Mouse (Mus musculus): ENCODE measurements at regions not wholly inside any gene's neighbourhood (a gene's known extent, or its start where the extent isn't known, plus 50 kb on each side); places are given as distances from the start of the nearest gene placed in this dataset.
"Not testable (repeated sequence)": the region's sequence is repeated elsewhere in the genome, so short reads cannot be mapped to it uniquely, and the experiment has no call there.

- DNase-seq (ENCODE audit: low spot score), result no peak
Observed at GRCm38 (mm10) chr3:7079073-7079472, 458.8 kb upstream of the 1700008P02Rik start.

GRCm38 (mm10) chr3:7076850-7077249 lies 456.6 kb upstream of the 1700008P02Rik start:
- peak; percentile 9 for DNase-seq (ENCODE audit: low spot score)

GRCm38 (mm10) chr3:7074488-7074887 lies 454.2 kb upstream of the 1700008P02Rik start:
- DNase-seq (ENCODE audit: low spot score), result no peak

- DNase-seq (ENCODE audit: low spot score), result no peak
Observed at GRCm38 (mm10) chr3:7041372-7042057, 421.3 kb upstream of the 1700008P02Rik start.

- no peak for DNase-seq (ENCODE audit: low spot score)
Observed at GRCm38 (mm10) chr3:7035833-7036232, 415.6 kb upstream of the 1700008P02Rik start.

- DNase-seq (ENCODE audit: low spot score), result peak; percentile 62
Observed at GRCm38 (mm10) chr3:7027845-7028244, 407.6 kb upstream of the 1700008P02Rik start.

GRCm38 (mm10) chr3:7014345-7014973 lies 394.2 kb upstream of the 1700008P02Rik start:
- no peak for DNase-seq (ENCODE audit: low spot score)

GRCm38 (mm10) chr3:7013516-7013915 lies 393.3 kb upstream of the 1700008P02Rik start:
- no peak for DNase-seq (ENCODE audit: low spot score)

GRCm38 (mm10) chr3:7010294-7011087 lies 390.2 kb upstream of the 1700008P02Rik start:
- peak; percentile 14 for DNase-seq (ENCODE audit: low spot score)

GRCm38 (mm10) chr3:7008671-7009217 lies 388.5 kb upstream of the 1700008P02Rik start:
- peak; percentile 6 for DNase-seq (ENCODE audit: low spot score)

- DNase-seq (ENCODE audit: low spot score), result peak; percentile 64
Observed at GRCm38 (mm10) chr3:7007811-7008359, 387.6 kb upstream of the 1700008P02Rik start.

- not testable (repeated sequence) for DNase-seq (ENCODE audit: low spot score)
Observed at GRCm38 (mm10) chr3:6991735-6992134, 371.5 kb upstream of the 1700008P02Rik start.

- DNase-seq (ENCODE audit: low spot score), result no peak
Observed at GRCm38 (mm10) chr3:6984918-6985317, 364.7 kb upstream of the 1700008P02Rik start.

- DNase-seq (ENCODE audit: low spot score), result no peak
Observed at GRCm38 (mm10) chr3:6957681-6958080, 337.4 kb upstream of the 1700008P02Rik start.

- DNase-seq (ENCODE audit: low spot score), result no peak
Observed at GRCm38 (mm10) chr3:6932535-6933103, 312.4 kb upstream of the 1700008P02Rik start.

GRCm38 (mm10) chr3:6926737-6927136 lies 306.5 kb upstream of the 1700008P02Rik start:
- no peak for DNase-seq (ENCODE audit: low spot score)

- not testable (repeated sequence) for DNase-seq (ENCODE audit: low spot score)
Observed at GRCm38 (mm10) chr3:6922647-6923046, 302.4 kb upstream of the 1700008P02Rik start.

- DNase-seq (ENCODE audit: low spot score), result no peak
Observed at GRCm38 (mm10) chr3:6920253-6920652, 300.0 kb upstream of the 1700008P02Rik start.

- DNase-seq (ENCODE audit: low spot score), result no peak
Observed at GRCm38 (mm10) chr3:6887936-6888335, 267.7 kb upstream of the 1700008P02Rik start.

- DNase-seq (ENCODE audit: low spot score), result no peak
Observed at GRCm38 (mm10) chr3:6887053-6887700, 266.9 kb upstream of the 1700008P02Rik start.
